Mouse (Mus musculus) urinary bladder, postnatal 14 days (tissue): ENCODE measurements at regions not wholly inside any gene's neighbourhood (a gene's known extent, or its start where the extent isn't known, plus 50 kb on each side); places are given as distances from the start of the nearest gene placed in this dataset.

Experiments used
- DNase-seq: peaks from one replicate; pipeline ENCODE4 v3.0.0; 2021; ENCODE audit warnings: low spot score

GRCm38 (mm10) chr2:103893159-103893740, 64.5 kb upstream of the Lmo2 start:
- no peak for DNase-seq

GRCm38 (mm10) chr2:103893805-103894204, 64.0 kb upstream of the Lmo2 start:
- no peak for DNase-seq

- DNase-seq: no peak
These were observed 62.7 kb upstream of the Lmo2 start for GRCm38 (mm10) chr2:103894981-103895676.

GRCm38 (mm10) chr2:103896160-103896559, 61.6 kb upstream of the Lmo2 start:
- DNase-seq: no peak

GRCm38 (mm10) chr2:103896814-103897213, 61.0 kb upstream of the Lmo2 start:
- no peak for DNase-seq

GRCm38 (mm10) chr2:103899713-103900112, 58.1 kb upstream of the Lmo2 start:
- no peak for DNase-seq

- peak; percentile 60 for DNase-seq
These were observed 57.4 kb upstream of the Lmo2 start for GRCm38 (mm10) chr2:103900384-103900783.

GRCm38 (mm10) chr2:103901457-103901856, 56.3 kb upstream of the Lmo2 start:
- no peak for DNase-seq

- no peak for DNase-seq
These were observed 55.0 kb upstream of the Lmo2 start for GRCm38 (mm10) chr2:103902777-103903176.

- DNase-seq: no peak
These were observed 52.1 kb upstream of the Lmo2 start for GRCm38 (mm10) chr2:103905681-103906080.

- no peak for DNase-seq
These were observed 51.1 kb upstream of the Lmo2 start for GRCm38 (mm10) chr2:103906581-103907184.
